Mouse (Mus musculus) frontal cortex, postnatal 10 days (tissue): ENCODE measurements around the gene Prdm1.

Experiments used
- DNase-seq, 2 experiments: peaks; one replicate each; pipeline ENCODE4 v3.0.0; 2022; ENCODE audit warnings: low spot score in 2 of 2, mixed read lengths in 1 of 2

Gene Prdm1

DNA sequence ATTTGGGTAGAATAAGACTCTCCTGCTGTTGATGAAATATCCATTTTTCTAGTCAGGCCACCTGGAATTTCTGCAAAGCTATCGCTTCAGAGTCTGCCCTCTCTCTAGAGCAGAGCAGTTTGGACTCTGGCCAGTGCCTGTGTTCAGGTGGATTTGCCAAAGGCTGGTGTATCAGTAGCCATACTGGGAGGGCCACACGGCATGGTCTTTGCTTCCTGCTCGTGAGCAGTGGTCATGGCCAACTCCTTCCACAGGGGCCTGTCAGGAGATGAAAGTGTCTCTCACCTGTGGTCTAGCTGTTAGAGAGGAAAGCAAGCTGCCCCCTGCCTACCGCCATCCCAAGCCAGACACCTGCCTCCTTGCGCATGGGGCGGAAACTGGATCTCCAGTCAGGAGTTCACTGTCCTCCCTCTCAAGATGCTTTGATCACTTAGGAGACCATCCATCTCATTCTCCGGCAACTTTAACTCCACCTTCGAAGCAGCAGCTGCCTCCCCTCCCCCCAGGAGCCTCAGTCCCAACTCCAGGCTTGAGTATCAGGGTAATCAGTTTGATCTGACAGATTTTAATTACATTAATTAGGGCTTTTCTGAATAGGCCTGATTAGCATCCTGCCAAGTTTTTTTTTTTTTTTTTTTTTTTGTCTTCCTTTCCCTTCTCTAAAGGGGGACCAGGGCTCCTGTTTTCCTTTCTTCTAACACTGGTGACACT lies 35.3 kb downstream of the Prdm1 start:
- DNase-seq, result peak in 1 of 2 experiments; percentile 18

DNA sequence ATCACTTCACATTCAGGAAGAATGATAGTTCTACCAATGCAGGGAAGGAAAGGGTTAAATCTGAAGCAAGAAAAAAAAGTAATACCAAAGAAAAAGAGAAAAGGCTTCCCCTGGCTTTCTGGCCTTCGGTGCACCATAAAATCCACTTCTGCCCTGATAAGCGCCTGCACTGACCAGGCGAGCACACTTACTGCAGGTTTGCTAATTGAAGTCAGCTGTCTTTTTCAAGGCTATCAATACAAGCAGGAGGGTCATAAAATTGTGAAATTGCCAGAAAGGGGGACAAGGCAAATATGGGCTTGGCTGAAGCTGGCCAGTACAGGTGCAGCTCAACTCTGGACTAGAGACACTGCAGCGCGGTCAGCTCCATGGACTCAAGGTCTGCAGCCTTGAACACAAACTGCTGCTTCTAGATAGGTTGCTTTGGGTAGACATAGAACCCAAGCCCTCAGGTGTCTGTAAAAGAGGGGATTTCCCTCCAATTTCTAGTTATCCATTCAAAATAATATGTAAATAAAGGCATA lies 37.3 kb downstream of the Prdm1 start:
- no peak for DNase-seq

DNA sequence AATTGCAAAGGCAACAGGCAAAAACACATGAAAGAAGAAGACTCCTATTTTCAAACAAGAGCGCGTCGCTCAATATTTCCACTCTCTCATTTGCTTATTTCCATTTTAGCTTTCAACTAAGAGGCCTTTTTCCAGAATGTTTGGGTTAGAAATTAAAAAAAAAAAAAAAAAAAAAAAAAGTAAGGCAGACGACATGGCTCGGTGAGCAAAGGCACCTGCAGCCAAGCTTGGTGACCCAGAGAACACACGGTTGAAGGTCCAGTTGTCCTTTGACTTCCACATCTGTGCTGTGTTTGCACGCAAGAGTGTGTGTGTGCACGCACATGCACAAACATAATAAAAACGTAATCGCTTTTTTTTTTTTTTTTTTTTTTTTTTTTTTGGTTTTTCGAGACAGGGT lies 41.2 kb downstream of the Prdm1 start:
- DNase-seq, result no peak

DNA sequence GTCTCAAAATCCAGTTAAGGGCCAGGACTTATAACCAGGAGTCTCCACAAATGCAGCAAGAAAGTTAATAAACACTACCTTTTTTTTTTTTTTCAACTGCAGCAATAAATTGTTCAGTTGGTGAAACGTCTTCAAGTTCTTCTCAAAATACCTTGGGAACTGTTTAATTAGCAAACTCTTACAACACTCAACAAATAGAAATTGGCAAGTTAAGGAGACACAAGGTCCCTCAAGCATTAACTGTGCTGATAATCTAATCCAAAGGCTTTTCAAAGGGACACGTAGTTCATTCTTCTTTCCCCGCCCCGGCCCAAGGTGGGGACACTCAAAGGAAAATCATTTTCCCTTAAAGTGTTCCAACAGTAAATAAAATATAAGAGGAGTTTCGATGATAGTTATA lies 44.2 kb downstream of the Prdm1 start:
- no peak for DNase-seq

DNA sequence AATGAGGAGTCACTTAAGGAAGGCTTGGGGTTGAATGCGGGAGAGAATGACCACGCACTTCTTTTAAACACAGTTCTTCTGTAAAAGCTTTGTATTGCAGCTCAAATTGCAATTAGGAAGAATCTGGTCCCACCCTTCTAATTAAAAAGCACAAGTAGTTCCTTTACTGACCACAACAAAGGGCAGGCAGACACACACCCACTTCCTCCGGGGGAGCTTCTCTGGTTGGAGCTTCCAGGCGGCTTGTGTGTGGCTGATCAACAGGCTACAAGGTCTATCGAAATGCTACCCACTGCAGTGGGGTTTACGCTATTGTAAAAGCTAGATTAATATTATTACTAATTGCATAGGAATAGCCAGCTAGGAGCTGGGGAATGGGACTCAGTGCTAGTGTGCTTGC lies 45.2 kb downstream of the Prdm1 start:
- no peak for DNase-seq

DNA sequence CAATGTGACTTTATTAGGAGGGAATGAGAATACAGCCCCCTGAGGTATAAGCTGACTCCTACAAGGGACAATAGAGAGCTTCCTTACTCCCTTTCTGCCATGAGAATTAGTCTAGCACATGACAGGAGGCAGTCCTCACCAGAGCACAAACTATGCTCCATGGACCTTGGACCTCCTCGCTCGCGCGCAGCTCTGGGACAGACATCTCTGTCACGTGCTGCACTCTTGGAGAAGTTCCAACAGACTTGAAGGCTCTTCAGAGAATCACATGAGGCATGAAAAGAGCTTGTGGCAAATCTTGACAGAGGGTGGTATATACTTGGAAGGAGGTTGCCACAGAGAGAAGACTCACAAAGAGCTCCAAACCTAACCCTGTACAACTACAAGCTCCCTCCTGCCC lies 46.9 kb downstream of the Prdm1 start:
- no peak for DNase-seq

DNA sequence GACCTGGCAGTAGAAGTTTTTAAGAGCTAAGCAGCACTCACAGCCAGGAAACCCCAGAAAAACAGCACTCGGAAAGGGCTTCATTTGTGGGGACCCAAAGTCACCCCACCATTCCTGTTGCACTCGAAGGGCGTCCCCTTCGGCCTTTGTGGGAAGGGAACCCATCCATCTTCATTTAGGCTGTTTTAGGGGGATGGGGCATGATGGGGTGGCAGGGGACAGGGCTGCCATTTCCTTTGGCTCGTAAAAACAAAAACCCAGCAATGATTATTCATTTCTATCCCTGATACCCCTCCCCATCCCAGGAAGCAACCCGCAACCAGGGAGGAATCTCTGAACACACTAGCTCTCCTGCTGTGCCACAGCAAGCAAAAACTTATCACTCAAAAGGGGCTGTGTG lies 49.0 kb downstream of the Prdm1 start:
- DNase-seq, result no peak

DNA sequence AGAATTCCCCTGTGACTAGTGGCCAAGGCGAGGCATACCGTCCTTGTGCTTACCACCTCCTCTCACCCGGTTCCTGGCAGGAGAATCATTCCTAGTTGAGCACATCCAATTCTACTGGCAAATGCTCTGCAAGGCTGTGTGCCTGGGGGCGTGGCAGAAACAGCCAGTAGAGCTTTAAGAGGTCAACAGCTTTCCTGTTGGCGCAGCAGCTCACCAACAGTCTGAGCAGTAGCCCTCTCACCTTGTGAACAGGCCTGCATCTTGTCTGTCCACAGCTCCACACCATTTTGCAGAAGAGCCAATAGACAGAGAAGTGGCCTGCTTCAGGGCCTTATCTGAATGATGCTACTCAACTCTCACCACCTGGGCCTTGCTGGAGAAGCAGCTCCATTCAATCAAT lies 50.2 kb downstream of the Prdm1 start:
- DNase-seq, result no peak

DNA sequence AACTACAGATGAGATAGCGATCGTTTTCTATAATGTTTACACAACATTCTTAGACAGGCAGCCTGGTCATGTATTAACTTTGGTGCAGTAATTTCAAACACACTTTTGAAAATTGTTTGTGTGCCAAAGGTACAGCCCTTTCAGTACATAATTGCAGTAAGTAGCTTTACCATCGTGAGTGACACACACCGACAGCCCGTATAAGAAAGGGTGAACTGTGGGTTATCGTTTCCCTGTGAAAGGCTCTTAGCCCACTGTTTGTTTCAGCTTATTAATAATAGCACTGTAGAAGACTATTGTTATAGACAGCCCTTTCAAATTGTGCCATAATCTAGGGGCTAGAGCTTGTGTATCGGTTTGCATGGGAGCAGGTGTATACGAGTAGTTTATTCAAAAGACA lies 51.1 kb downstream of the Prdm1 start:
- no peak for DNase-seq

DNA sequence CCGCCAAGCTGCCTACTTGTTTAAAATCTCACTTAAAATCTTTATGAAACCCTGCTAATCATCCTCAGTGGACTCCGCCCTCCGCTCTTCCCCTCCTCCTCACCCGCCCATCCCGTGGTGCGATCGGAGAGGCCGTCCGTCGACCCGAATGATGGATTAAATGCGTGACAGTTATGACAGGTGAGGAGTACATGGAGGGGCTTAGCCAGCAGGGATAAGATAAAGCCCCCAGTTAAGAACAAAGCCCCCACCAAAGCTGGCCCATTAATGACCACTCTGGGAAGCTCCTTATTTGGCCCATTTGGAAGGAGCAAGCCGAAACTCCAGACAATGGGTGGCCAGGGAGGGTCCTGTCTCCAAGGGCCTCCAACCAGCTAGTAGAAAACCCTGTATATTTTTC lies 51.8 kb downstream of the Prdm1 start:
- no peak for DNase-seq

DNA sequence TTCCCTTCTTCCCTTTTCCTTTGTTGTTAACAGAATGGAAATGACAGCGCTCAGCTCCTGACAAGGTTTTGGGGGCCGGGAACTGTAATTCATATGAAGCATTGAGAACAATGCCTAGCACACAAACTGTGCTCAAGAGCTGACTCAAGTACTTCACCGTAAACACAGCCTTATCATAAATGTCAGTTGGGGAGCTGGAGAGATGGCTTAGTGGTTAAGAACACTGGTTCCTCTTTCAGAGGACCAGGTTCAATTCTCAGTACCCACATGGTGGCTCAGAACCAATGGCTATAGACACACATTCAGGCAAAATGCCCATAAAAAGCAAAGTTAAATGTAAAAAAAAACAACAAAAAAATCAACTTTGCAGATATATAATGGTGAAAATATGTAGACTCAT lies 52.9 kb downstream of the Prdm1 start:
- DNase-seq, result no peak

DNA sequence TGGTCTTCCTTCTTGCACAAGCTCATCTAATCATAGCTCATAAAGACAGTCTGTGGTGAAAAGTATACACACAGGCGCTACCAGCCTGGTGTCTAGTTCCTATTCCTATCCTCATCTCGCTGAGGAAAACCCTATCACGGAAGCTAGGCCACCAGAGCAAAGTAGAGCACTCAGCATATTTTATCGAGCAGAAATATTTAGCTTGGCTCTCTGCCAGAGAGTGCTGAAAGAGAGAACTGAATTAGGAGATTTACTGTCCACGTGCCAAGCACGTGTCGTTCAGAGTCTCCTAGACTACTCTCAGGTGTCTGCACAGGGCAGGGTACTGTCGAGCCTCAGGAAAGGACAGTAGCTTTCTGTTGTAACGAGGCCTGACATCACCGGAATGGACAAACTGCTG lies 54.0 kb downstream of the Prdm1 start:
- DNase-seq, result no peak

DNA sequence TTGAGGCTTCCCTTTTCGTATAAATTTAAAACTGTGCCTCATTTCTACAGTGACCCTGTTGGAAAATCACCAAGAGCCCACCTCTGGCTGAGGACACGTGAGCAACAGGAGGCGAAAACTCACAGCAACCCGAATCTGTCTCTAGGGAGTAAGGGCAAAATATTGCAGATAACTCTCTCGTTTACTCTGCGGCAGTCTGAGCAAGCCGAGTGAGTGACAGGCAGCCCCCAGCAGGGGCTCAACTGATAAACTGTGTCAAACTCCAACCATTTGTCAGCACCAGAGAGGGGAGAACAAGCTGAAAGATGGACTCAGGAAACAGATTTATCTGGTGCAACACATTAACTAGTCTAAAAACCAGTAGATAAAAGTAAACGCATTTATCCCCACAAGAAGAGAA lies 62.7 kb downstream of the Prdm1 start:
- DNase-seq, result no peak

DNA sequence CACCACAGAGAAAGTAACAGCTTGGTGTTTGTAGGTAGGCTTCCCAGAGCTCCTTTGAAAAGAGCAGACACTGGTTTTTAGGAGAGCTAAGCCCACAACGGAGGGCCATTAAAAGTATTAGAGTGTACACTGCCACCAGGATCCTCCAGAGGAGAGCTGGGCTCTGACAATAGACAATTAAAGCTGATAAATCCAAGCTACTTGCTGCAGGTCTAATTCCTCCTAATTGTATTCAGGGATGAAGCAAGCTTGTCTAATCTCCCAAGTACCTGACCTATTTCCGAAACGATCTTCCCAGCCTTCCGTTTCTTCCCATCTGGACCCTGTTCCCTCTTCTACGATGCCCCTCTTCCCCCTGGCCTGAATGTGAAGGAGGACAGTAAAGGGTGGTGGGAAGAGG lies 63.7 kb downstream of the Prdm1 start:
- no peak for DNase-seq

DNA sequence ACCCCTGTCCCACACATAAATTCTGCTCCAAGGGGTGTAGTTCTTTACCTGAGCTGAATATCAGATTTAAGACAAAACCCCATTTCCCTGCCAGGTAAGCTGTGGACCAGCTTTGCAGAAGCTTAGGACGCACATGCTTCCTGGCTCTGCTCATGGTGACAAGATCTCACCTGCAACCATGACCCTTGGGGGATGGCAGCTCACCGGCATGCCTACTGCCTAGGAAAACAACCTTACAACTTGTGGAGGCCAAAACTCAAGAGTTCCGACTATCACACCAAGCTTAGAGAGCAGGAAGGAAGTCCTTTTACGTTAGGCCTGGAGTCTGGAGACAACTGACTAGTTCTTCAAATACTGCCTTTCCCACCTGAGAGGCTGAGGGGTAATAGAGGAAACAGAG lies 64.4 kb downstream of the Prdm1 start:
- DNase-seq, result no peak

DNA sequence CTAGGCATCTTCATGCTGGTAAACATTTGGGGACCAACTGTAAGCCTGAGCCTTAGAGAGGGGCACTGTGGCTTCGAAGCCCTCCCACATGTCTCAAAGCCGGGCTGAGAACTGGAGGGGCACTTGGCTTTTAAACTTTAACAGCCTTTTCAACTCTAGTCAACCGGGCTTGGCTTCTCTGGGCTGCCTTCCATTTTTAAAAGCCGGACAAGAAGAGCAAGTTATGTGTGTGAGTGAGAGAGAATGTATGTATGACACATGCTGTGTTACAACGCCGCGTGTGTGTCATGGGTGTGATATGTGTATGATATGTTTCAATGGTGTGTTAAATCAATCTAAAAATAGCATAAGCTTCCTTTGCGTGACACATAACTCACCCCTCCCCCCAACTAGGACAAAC lies 66.0 kb downstream of the Prdm1 start:
- DNase-seq, result no peak

DNA sequence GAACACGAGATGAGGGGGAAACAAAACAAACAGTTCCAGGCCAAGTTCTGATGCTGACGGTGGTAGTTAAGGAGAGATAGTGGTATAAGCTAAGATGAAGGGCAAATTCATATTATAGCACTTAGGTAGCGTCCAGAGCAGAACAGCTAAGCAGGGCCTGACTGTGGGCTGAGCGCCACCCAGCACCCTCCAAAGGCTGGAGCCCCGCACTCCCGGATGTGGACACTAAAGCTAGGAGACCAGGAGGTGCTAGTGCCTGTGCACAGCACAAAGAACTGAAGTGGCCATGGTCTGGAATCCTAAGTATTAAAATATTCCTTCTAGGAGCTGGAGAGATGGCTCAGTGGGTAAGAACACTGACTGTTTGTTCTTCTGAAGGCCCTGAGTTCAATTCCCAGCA lies 67.2 kb downstream of the Prdm1 start:
- DNase-seq, result no peak

DNA sequence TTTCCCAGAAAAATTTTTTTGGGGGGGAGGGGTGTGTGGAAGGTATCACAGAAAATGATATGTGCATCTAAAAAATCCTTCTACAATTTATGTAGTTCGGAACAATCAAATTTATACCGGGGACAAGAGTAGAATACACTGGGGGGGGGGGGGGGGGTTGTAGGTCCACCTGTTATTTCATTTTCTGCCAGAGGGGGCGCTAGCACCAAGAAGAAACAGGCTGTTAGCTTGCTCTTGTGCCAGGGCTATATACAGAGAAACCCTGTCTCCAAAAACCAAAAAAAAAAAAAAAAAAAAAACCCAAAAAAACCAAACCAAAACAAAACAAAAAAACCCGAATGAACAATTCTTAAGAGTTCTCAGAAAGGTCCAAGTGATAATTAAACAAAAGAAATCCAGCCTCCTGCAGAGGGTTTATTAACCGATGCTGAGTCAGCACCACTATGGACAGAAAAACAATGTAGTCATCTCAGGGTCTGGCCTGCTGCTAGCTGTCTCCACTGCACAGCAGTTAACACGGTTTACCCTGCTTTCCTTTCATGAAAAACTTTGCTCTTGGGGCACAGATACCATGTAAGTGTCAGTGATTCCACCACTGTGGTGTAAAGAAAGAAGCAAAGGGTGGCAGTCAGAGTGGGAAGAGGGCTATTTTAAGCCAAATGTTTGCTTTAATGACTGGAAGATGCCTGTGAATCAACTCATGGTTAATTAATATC lies 68.0 kb downstream of the Prdm1 start:
- DNase-seq, result peak in 1 of 2 experiments; percentile 27

DNA sequence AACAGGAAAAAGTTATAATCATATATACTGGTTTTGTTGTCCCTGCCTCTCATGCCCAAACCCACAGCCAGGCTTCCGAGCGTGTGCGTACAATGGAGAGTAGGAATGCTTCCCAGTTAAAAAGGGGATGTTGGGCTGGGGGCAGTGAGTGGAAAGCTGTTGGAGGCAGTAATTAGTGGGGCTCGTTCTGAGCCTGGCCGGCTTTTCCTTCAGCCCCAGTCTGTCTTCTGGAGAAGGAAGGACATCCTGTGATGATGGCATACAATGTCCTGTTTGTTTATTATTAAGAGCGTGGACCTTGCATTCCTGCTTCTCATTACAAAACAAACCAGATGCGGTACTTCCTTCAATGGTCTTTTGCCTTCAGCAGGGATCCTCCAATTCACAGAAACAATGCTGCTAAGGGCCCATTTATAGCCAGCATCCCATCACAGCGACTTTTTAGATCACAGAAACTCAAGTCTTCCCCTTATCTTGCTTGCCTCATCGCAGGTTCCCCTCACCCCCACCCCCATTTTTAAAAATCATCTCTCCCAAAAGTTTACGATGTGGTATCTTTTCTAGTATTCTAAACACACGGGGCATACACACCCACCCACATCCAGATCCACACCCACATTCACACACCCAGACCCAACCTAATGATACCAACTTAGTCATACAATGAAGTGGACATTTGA lies 68.8 kb downstream of the Prdm1 start:
- DNase-seq, result no peak

DNA sequence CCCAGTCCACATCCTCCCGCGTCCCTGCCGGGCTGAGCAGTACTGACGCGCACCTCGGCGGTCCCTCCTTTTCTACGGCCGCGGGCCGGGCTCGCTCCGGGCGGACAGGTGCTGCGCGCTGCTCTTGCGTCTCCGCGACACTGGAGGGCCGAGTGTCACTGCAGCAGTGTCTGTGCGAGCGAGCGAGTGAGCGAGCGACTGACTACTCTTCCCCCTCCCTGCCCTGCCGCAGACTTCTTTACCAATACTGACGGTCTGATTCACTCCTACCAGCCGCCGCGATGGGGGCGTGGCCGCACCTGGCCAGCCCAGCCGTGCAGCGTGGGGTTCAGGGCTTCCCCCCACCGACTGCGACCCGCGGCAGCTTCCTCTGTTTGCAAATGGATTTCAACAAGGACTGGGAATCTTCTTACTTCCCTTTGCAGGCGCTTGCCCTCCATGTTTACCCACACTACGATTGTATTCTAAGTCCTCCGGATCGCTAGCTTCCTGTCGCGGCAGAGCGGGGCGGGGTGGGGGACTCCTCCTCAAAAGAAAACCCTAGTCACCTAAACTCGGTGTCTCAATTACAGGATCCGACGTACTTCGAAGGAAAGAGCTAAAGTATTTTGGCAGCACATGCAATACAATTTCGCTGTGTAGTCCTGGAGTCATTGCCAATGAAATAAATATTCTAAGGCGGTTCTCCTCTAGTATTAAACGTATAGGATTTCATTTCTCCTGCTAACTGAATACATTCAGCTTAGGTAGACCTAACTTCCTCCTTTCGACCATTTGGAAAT lies 69.6 kb downstream of the Prdm1 start:
- peak; percentile 26 to 46 for DNase-seq

DNA sequence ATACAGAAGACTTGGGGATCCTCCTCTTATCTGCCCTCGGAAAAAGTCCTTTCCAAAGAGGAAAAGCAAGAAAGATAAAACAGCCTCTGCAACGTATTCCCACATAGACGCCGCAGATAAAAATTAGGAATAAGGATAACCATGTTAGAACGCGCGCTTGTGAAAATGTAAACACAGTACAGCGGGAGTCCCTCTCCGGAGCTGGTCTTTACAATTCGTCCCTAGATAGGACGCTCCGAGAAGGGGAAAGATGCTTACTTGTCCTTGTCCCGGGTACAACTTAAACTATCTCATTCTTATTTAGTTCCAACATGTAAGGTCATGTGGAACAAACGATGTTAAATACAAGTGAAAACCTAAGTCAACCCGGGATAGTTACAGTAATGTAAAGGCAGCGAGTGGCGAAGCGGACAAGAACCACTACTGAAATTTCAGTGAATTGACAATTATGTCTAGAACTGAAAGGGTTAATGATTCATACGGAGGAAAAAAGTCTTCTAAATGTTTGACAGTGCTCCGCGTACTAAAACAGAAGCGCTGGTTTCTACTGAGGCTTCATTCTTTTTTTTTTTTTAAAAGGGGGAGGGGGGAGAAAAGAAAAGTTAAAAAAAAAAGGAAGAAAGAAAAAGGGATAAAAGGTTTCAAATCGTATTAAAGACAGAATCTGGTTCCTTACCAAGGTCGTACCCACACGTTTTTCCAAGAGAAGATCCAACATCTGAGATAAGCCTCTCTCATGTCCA lies 70.3 kb downstream of the Prdm1 start:
- no peak for DNase-seq
